Mouse (Mus musculus): ENCODE results near the gene Cdk13.
A peak's percentile ranks its signal among the peaks of the same experiment; 100 is the strongest.

Cdk13 gene

GRCm38 (mm10) chr13:17762405-17762804, 42.5 kb downstream of the Cdk13 start:
- DNase-seq (ENCODE audit: low spot score in 2 of 2): no peak

GRCm38 (mm10) chr13:17754997-17755396, 49.9 kb downstream of the Cdk13 start:
- no peak for DNase-seq (ENCODE audit: low spot score in 2 of 2)

GRCm38 (mm10) chr13:17728798-17729197, 76.1 kb downstream of the Cdk13 start:
- DNase-seq (ENCODE audit: low spot score in 2 of 2): no peak

- no peak for DNase-seq (ENCODE audit: low spot score in 2 of 2)
Measured at GRCm38 (mm10) chr13:17727922-17728321, 77.0 kb downstream of the Cdk13 start.

- no peak for DNase-seq (ENCODE audit: low spot score in 2 of 2)
Measured at GRCm38 (mm10) chr13:17717357-17717756, 87.5 kb downstream of the Cdk13 start.

GRCm38 (mm10) chr13:17708784-17709311, 96.0 kb downstream of the Cdk13 start:
- no peak for DNase-seq (ENCODE audit: low spot score in 2 of 2)

- DNase-seq (ENCODE audit: low spot score in 2 of 2): no peak
Measured at GRCm38 (mm10) chr13:17705188-17705826, 99.6 kb downstream of the Cdk13 start.

- DNase-seq (ENCODE audit: low spot score in 2 of 2): no peak
Measured at GRCm38 (mm10) chr13:17702311-17702710, 102.6 kb downstream of the Cdk13 start.

GRCm38 (mm10) chr13:17701322-17701721, 103.6 kb downstream of the Cdk13 start:
- no peak for DNase-seq (ENCODE audit: low spot score in 2 of 2)

GRCm38 (mm10) chr13:17700090-17700715, 104.7 kb downstream of the Cdk13 start:
- DNase-seq (ENCODE audit: low spot score in 2 of 2): no peak

GRCm38 (mm10) chr13:17695898-17696580, 108.9 kb downstream of the Cdk13 start:
- DNase-seq (ENCODE audit: low spot score in 2 of 2): no peak

GRCm38 (mm10) chr13:17694911-17695699, 109.8 kb downstream of the Cdk13 start, which contains the start of the genes Mplkip and Sugct:
Gene Mplkip (plus strand): TSS chr13:17695192.
Gene Sugct (minus strand): TSS chr13:17695553.
- peak; percentile 99 to 100 for DNase-seq (ENCODE audit: low spot score in 2 of 2)

GRCm38 (mm10) chr13:17694414-17694813, 110.5 kb downstream of the Cdk13 start:
- peak in 1 of 2 experiments; percentile 61 for DNase-seq (ENCODE audit: low spot score in 2 of 2)

GRCm38 (mm10) chr13:17693816-17694215, 111.1 kb downstream of the Cdk13 start:
- no peak for DNase-seq (ENCODE audit: low spot score in 2 of 2)

- DNase-seq (ENCODE audit: low spot score in 2 of 2): no peak
Measured at GRCm38 (mm10) chr13:17691436-17691835, 113.5 kb downstream of the Cdk13 start.

- DNase-seq (ENCODE audit: low spot score in 2 of 2): no peak
Measured at GRCm38 (mm10) chr13:17690686-17691085, 114.2 kb downstream of the Cdk13 start.

- DNase-seq (ENCODE audit: low spot score in 2 of 2): no peak
Measured at GRCm38 (mm10) chr13:17689461-17689860, 115.4 kb downstream of the Cdk13 start.

GRCm38 (mm10) chr13:17671122-17671521, 133.8 kb downstream of the Cdk13 start:
- DNase-seq (ENCODE audit: low spot score in 2 of 2): no peak

GRCm38 (mm10) chr13:17667380-17667779, 137.5 kb downstream of the Cdk13 start:
- no peak for DNase-seq (ENCODE audit: low spot score in 2 of 2)

Measured in frontal cortex, postnatal 14 days (tissue).